Mouse (Mus musculus) lung, postnatal 25 days (tissue): Measurements from ENCODE around the gene Agpat3.
A peak's percentile ranks its signal among the peaks of the same experiment; 100 is the strongest.

ENCODE experiments used
- DNase-seq: peaks from one replicate; pipeline ENCODE4 v3.0.0; 2022; ENCODE audit warnings: low spot score

The Agpat3 gene

DNA sequence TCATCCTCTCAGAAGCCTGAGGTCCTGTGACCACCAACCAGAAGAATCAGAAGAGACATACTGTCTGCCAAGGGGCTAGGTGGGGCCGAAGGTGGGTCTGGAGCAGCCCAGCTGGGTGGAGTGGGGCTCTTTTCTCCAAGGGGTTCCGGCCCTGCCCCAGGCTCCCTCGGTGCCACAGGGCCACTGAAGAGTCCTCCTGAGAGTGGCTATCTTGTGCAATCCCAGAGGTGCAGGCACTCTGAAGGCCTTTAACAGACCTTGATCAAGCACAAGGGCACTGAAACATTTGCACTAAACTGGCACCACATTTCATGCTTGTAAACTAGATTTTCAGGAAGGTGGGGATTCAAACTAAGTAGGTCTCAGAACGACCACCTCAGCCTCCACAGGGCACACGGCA, 55.9 kb downstream of the Agpat3 start:
- DNase-seq = peak; percentile 59

DNA sequence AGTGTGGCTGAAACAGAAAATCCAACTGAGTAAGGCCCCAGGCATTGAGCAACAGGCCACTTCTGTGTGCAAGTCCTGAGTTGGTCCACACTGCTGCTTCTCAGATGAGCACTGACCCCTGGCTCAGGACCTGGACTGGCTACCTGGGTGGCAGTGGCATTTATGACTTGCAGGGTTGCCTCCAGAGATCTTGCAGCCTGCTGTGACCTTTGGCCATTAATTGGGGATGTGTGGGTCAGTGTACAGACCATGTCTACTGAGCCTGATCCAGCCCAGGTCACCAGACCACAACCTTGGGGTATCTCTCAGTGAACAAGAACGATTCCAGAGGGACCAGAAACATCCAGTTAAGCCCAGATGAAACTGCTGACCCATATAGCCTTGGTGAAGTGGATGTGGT, 58.7 kb downstream of the Agpat3 start:
- DNase-seq = no peak

- DNase-seq = no peak
These were observed 59.9 kb downstream of the Agpat3 start for GRCm38 (mm10) chr10:78292381-78292780.

DNA sequence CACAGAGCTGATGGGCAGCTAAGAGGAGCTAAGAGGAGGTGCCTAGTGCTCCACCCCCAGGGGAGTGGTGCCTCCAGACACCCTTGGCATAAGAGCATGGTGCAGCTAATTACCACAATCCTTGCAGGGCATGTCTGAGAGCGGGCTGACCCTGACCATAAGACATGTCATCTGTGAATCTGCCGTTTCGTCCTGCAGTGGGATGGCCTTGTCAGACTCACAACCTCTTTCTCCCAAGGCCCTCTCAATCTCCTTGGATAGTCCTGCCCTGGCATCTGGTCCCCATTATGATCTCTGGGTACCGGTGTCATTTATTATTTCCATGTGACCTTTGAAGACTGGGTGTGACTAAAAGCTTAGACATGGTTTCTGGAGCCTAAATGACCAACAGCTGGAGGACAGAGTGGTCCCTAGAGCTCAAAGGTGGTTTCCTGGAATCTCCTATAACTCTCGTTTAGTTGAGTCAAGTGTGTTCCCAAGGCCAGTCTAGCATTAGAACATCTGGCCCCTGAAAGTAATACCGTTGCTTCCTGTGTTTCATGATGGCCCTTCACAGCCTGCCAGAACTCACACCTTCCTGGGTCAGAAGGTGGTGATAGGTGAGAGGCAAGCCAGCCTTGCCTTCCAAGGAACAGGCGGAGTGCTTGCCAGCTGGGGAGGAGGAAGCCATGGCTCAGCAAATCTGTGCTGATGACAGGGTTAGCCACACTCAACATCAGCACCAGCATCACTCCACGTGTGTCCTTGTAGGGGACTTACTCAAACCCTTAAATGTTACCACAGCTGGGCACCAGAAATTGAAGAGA, 61.4 kb downstream of the Agpat3 start:
- DNase-seq = no peak

- DNase-seq = no peak
These were observed 63.4 kb downstream of the Agpat3 start for GRCm38 (mm10) chr10:78288896-78289295.

- no peak for DNase-seq
These were observed 64.2 kb downstream of the Agpat3 start for GRCm38 (mm10) chr10:78288135-78288534.

DNA sequence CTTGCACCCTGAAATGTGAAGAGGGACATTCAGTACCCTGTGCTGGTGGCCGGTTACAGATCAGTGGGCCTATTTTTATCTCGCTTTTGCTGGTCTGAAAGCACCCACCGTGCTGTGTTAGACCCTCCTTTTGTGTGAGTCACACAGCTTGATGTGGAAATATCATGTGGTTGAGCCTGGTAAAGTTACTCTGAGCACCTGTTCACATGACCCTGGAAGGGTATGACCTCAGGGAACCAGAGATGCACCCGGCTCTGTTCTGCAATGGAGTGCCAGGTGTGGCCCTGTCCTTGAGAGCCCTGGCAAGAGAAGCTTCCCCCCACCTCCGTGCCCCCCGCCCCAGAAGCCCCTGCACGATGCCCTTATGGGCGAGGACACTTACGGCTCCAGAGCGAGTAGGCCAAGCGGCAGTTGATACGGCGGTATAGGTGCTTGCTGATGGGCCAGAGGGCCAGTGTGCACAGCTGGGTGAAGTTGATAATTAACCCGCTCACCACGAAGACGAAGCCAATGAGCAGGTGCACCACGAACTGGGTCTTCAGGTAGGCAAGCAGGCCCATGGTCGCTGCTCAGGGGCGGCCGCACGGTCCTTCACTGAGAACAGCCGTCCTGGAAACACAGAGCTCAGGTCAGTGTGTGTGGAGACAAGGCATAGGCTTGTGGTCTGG, 64.7 kb downstream of the Agpat3 start:
- DNase-seq = no peak

DNA sequence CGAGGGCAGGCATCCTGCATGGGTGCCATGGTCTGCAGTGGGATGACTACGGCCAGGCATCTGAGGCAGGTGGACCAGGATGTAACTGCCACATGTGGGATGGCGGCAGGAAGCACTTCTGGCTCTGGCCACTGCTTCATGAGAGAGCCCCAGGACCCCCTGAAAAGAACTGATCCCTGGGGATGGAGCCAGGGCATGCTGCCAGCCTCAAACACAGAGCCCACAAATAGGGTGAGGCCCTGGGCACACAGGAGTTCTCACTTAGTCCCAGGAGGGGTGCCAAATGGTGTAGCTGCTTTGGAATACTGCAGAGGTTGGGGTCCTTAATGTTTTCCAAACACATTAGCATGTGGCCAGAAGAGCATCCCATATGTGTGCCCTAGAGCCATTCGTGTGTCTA, 66.3 kb downstream of the Agpat3 start:
- DNase-seq = no peak

DNA sequence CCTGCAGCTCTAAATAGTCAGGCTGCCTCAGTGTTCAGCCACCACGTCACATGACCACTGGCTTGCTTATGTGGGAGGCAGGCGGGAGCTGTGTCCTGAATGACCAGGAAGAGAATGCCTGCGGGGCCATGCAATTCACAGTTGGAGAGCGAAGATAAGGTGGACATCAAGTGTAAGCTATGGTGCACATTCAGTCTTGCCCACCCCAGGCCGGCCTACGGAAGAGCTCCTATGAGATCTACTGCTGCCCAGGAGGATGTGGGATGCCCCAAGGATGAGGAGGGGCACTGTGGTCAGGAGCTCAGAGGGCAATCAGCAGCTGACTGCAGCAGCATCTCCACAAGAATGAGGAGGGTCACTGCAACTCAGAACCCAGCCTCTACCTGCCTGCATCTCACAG, 66.9 kb downstream of the Agpat3 start:
- no peak for DNase-seq

- DNase-seq = no peak
These were observed 67.5 kb downstream of the Agpat3 start for GRCm38 (mm10) chr10:78284812-78285211.

DNA sequence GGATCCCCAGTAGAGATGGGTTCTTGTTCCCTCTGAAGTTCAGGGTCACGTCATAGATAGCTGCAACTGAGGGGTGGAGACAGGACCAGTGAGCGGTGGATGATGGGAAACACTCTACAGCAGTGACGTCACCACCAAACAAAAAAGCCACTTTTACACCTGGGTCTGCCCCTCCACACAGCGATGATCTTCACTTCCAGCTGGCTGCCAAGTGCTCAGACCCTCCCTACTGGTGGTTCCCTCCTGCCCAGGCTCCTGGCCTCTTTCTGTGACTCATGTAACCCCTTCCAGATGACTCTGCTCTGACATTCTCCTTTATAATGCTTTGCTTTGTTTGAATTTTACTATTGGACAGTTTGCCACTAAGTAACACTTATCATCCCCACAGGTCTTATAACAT, 69.9 kb downstream of the Agpat3 start:
- no peak for DNase-seq

DNA sequence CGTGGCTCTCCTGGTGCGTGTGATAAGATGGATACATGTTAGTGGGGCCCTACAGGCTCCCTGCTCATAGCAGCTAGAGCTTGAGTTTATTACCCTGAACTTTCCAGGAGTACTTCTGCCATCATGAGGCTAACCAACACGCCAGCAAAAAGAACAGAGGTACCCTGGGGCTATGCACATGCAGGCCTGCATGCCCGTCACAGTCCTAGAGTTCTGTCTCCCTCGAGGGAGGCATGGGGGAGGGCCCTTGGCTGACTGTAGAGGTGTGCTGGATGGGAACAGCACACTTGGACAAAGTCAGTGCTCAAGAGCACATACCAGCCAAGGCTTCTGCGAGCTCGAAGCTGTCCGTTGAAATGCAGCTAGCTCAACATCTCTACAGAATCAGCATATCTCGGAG, 71.8 kb downstream of the Agpat3 start:
- DNase-seq = no peak

GRCm38 (mm10) chr10:78279210-78279609, 73.1 kb downstream of the Agpat3 start:
- peak; percentile 58 for DNase-seq

- DNase-seq = no peak
These were observed 74.5 kb downstream of the Agpat3 start for GRCm38 (mm10) chr10:78277835-78278234.

GRCm38 (mm10) chr10:78276242-78276641, 76.0 kb downstream of the Agpat3 start:
- no peak for DNase-seq

GRCm38 (mm10) chr10:78272932-78273331, 79.4 kb downstream of the Agpat3 start:
- DNase-seq = no peak

GRCm38 (mm10) chr10:78265881-78266280, 86.4 kb downstream of the Agpat3 start:
- DNase-seq = no peak

- no peak for DNase-seq
These were observed 87.6 kb downstream of the Agpat3 start for GRCm38 (mm10) chr10:78264735-78265134.

GRCm38 (mm10) chr10:78260916-78261650, 91.2 kb downstream of the Agpat3 start:
- no peak for DNase-seq

- no peak for DNase-seq
These were observed 92.0 kb downstream of the Agpat3 start for GRCm38 (mm10) chr10:78260322-78260721.

DNA sequence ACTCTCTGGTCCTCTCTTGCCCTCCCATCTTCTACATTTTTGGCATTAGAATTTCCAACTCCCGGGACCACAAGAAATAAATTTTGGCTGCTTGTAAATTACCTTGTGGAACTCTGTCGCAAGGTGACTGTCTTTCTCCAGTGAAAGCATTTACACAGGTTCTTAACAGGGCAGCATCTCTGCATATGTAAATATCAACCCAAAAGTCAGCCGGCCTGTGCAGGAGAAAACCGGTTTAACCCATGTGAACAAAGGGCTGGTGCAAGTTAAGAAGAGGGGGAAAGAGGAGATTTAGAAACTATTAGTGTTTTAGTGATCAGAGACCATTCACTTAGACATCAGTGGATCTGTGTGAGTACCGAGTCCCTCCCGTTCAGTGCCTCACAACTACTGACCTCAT, 92.6 kb downstream of the Agpat3 start:
- no peak for DNase-seq

- DNase-seq = no peak
These were observed 93.1 kb downstream of the Agpat3 start for GRCm38 (mm10) chr10:78259230-78259629.

DNA sequence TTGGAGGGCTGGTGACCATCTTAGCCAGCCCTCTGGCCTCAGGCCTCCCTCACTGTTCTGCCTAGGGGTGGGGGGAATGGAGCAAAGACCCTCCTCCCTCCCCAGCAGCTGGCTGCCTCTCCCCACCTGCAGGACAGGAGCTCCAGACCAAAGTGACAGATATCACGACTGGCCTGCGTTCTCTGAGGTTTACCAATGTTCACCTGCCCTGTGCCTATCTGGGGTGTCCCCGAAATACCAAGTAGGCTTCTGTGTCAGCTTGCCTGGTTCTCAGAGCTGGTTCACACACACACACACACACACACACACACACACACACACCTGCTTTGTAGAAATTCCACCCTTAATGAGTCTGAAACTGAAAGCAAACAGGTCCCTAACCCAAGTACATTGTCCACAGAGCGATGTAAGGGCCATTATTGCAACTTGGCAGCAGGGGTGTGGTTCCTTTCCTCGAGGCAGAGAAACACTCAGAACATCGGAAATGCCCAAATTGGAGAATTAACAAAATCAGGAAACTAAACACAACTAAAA, 94.1 kb downstream of the Agpat3 start:
- no peak for DNase-seq
